Mouse (Mus musculus) left cerebral cortex, adult 8-10 months (tissue): Measurements from ENCODE around the gene Gm17577. TPM values are rescaled to one million over a fixed set of nuclear protein-coding genes. Genes with fewer than 3 reads are reported as not detected.
"Not testable (repeated sequence)": the region's sequence is repeated elsewhere in the genome, so short reads cannot be mapped to it uniquely, and the experiment has no call there.

Source experiments
- DNase-seq, 2 experiments: peaks; one replicate each; pipeline ENCODE4 v3.0.0; 2022; ENCODE audit warnings: low spot score in 2 of 2
- total RNA-seq, 4 experiments: library from RNA; stranded (reverse); gene quantifications; 2 replicates each; pipeline ENCODE4 v1.2.4; 2022

Gene Gm17577
- total RNA-seq: not detected

DNA sequence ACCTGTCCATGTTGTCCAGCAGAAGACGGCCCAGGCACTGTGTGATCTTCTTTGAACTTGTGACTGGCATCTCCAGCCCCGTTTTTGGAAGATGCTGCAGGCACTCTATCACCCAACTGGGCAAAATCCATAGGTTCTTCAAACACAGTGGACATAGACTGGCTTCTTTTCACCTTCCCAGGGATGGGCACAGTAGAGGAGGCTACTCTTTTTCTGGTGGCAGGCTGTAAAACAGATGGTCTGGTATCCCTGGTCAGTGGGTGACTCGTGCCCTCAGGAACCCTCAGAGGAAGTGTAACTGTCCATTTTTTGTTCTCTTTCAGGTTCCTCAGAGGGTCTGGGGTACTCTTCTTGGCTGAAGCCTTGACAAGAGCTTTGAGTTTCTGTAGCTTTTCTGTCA lies at the start of gene Gm17577:
Gm17577 (minus strand) TSS at position 101 of the 400 bp plus-strand sequence.
- not testable (repeated sequence) for DNase-seq

DNA sequence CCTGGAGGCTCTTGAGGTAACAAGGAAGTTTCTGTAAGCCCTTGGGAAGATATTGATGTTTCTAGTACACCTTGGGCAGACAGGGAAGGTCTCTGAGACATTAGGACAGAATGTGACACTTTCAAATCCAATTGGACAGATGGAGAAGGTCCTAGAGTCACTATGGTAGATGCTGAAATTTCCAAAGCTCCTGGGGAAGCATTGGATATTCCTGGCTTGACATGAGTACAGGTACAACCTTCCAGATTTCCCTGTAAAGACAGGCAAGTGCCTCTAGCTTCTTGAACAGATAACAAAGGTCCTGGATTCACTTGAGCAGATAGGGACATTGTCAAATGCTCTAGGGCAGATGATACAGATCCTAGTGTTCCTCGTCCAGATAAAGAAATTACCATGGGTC lies 24.3 kb downstream of the Gm17577 start, which contains the start of gene Srsx:
Srsx (minus strand) TSS at position 101 of the 400 bp plus-strand sequence.
- not testable (repeated sequence) for DNase-seq

Other genes starting within 250 kb of the Gm17577 start
- not detected for gene Gm17521, start 217.2 kb downstream of the Gm17577 start, total RNA-seq
- 10 to 100 TPM in 1 of 4 experiments, 1 to 10 TPM in 3; 4.6 to 12.5 (median 6.5) TPM for gene Cldn34c1, start 143.4 kb downstream of the Gm17577 start, total RNA-seq
- not detected for gene Srsx, start 24.4 kb downstream of the Gm17577 start, total RNA-seq